Mouse (Mus musculus) midbrain, embryonic 14.5 days (tissue): ENCODE results near the gene Ucn2. TPM values are rescaled to one million over a fixed set of nuclear protein-coding genes. Genes with fewer than 3 reads are reported as not detected.

Experiments used
- ATAC-seq: fragments of 200-750 bp; cut with Nextera tagmentation; 2 replicates; pipeline ENCODE4 v1.8.0; 2017; ENCODE audit warnings: moderate number of reproducible peaks, moderate library complexity; ENCODE audit not compliant: low FRiP score, low TSS enrichment
- DNase-seq: peaks from one replicate; pipeline ENCODE4 v3.0.0-alpha.2; 2015
- H3K27ac ChIP-seq: fragments of 300-500 bp; sonication (generic); replicated peaks from 2 replicates; pipeline ENCODE4 v1.5.1; 2014; ENCODE audit warnings: mild to moderate bottlenecking, low read depth, low read length, moderate library complexity
- H3K27me3 ChIP-seq: fragments of 300-500 bp; sonication (generic); 2 replicates; pipeline ENCODE4 v1.6.1; 2014; ENCODE audit warnings: low read length, control low read depth, mixed read lengths; ENCODE audit not compliant: control insufficient read depth, insufficient read depth
- H3K36me3 ChIP-seq: fragments of 300-500 bp; sonication (generic); 2 replicates; pipeline ENCODE4 v1.6.1; 2014; ENCODE audit warnings: low read length, control low read depth; ENCODE audit not compliant: control insufficient read depth, insufficient read depth
- H3K4me1 ChIP-seq: fragments of 300-500 bp; sonication (generic); 2 replicates; pipeline ENCODE4 v1.6.1; 2014; ENCODE audit warnings: mild to moderate bottlenecking, antibody characterized with exemption, low read length, control low read depth; ENCODE audit not compliant: control insufficient read depth, insufficient read depth
- H3K4me2 ChIP-seq: fragments of 300-500 bp; sonication (generic); 2 replicates; pipeline ENCODE4 v1.6.1; 2014; ENCODE audit warnings: mild to moderate bottlenecking, low read length, moderate library complexity
- H3K4me3 ChIP-seq: fragments of 300-500 bp; sonication (generic); replicated peaks from 2 replicates; pipeline ENCODE4 v1.5.1; 2014; ENCODE audit warnings: low read depth, low read length
- H3K9ac ChIP-seq: fragments of 300-500 bp; sonication (generic); replicated peaks from 2 replicates; pipeline ENCODE4 v1.6.1; 2014; ENCODE audit warnings: mild to moderate bottlenecking, low read length, moderate library complexity
- H3K9me3 ChIP-seq: fragments of 300-500 bp; sonication (generic); 2 replicates; pipeline ENCODE4 v1.6.1; 2016; ENCODE audit warnings: low read length, control low read depth, mixed read lengths; ENCODE audit not compliant: control insufficient read depth
- WGBS: fragments of 180-500 bp; shearing (Covaris S2); extraction: QIAGEN DNeasy Blood & Tissue Kit; methylation state at CpG from one replicate; pipeline ENCODE4 v1.1.7; 2014; 5-methylcytosine and 5-hydroxymethylcytosine counted together
- microRNA counts: library from miRNA; unstranded; fragments of <30 nt; microRNA quantifications from one replicate; lab custom pipeline; 2016
- microRNA-seq: library from miRNA; unstranded; fragments of <30 nt; microRNA quantifications from one replicate; pipeline ENCODE4, GENCODE M21; 2016
- polyA plus RNA-seq: library from polyadenylated mRNA; unstranded; fragments of >200 nt; fragmentation: Nextera tagmentation; extraction: Ambion mirVana; gene quantifications from 2 replicates; pipeline ENCODE4 v1.2.1, GENCODE M21; 2014

Gene Ucn2
- polyA plus RNA-seq, 1 experiment from 2014 or later: not detected

DNA sequence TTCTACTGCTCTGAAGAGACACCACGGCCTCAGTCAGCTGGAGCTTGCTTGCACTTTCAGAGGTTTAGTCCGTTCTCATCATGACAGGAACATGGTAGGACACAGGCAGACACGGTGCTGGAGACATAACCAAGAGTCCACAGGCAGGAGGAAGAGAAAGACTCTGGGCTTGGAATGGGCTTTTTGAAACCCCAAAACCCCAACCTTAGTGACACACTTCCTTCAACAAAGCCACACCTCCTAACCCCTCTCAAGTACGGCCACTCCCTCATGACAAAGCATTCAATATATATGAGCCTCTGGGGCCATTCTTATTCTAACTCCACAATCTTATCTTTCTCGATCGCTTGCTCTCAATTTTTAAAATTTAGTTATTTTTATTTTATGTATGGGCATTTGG is 46.6 kb downstream of the Ucn2 start:
- no peak overlapping the region for H3K4me2 ChIP-seq

More for the DNA sequence above, 46.6 kb downstream of the Ucn2 start:
- H3K27ac ChIP-seq: no peak overlapping the region
- no peaks in the 10 kb centered on the region for H3K27me3 ChIP-seq
- ATAC-seq: no peak
- no peaks in the 10 kb centered on the region for H3K4me1 ChIP-seq
- no peak overlapping the region for H3K9ac ChIP-seq
- DNase-seq: no peak
- no peaks in the 10 kb centered on the region for H3K9me3 ChIP-seq
- WGBS: 82% methylated on average over 6 of the region's 6 CpGs
- peaks cover 6% of the 10 kb centered on the region; the same call in 1 of the 2 replicates for H3K36me3 ChIP-seq
- no peak overlapping the region for H3K4me3 ChIP-seq

MicroRNAs within 50 kb of the gene (microRNA counts, 519-probe panel; counts per million panel counts)
- not detected for microRNA mmu-miR-711 (lab: Ali Mortazavi, UCI)

Small RNA genes within 50 kb of the gene (microRNA-seq; reads per million reads assigned to microRNA genes)
- not detected for gene Mir711

Other genes with a start within 250 kb of the Ucn2 start
- 256 and 286 TPM in 2 replicates for gene Ip6k2, start 202.2 kb upstream of the Ucn2 start, polyA plus RNA-seq
- gene Nckipsd, start 177.6 kb upstream of the Ucn2 start, polyA plus RNA-seq: 24.3 and 27.4 TPM in 2 replicates
- 19.5 and 20.7 TPM in 2 replicates for gene Celsr3, start 159.7 kb upstream of the Ucn2 start, polyA plus RNA-seq
- gene Slc26a6, start 132.7 kb upstream of the Ucn2 start, polyA plus RNA-seq: 16.6 and 18.2 TPM in 2 replicates
- gene Tmem89, start 71.4 kb upstream of the Ucn2 start, polyA plus RNA-seq: 0.47 TPM in 1 of 2 replicates, not detected in the other
- gene Uqcrc1, start 49.4 kb upstream of the Ucn2 start, polyA plus RNA-seq: 432 and 472 TPM in 2 replicates
- gene Col7a1, start 32.4 kb upstream of the Ucn2 start, polyA plus RNA-seq: 0.84 and 1.5 TPM in 2 replicates
- gene Pfkfb4, start 5.8 kb downstream of the Ucn2 start, polyA plus RNA-seq: 26.1 and 26.3 TPM in 2 replicates
- 49.1 and 49.9 TPM in 2 replicates for gene Shisa5, start 52.6 kb downstream of the Ucn2 start, polyA plus RNA-seq
- gene Trex1, start 73.7 kb downstream of the Ucn2 start, polyA plus RNA-seq: 15.3 and 18.8 TPM in 2 replicates
- gene Atrip, start 88.1 kb downstream of the Ucn2 start, polyA plus RNA-seq: 26.5 and 28.6 TPM in 2 replicates
- 14.0 and 15.4 TPM in 2 replicates for gene Ccdc51, start 96.5 kb downstream of the Ucn2 start, polyA plus RNA-seq
- gene Tma7, start 96.6 kb downstream of the Ucn2 start, polyA plus RNA-seq: 733 and 824 TPM in 2 replicates
- gene Plxnb1, start 109.4 kb downstream of the Ucn2 start, polyA plus RNA-seq: 21.7 and 22.4 TPM in 2 replicates
- gene Fbxw21, start 176.0 kb downstream of the Ucn2 start, polyA plus RNA-seq: not detected in 2 replicates
- gene Fbxw13, start 210.0 kb downstream of the Ucn2 start, polyA plus RNA-seq: not detected in 2 replicates
- gene Fbxw20, start 248.7 kb downstream of the Ucn2 start, polyA plus RNA-seq: not detected in 2 replicates